Comparison of ENCODE assay signal across 9 mouse cellular contexts in the genomic region with DNA sequence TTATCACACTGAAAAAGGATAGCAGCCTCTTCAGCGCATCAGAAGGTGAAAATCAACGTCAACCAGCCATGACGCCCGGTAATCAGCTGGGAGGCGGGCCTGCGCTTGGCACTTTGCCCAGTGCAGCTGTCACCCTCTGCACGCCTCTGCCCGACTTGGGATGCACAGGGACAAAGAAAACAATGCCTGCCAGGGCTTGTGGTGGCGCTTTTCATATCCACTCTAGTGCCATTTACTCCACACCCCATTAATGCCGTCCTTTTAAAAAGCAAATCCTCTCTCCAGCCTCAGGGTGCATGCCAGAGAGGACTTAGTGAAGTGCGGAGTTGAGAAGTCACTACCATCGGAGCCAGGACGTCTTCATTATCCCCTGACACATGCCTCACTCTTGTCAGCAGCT.
DNase-seq lines count a peak whose midpoint lies in the region; ATAC-seq lines count a peak whose summit lies in the region.
"Had no signal": no experiment of that assay in that cellular context is flagged by ENCODE, and none has a peak within 500 bp of the region (broad histone marks: within the 10 kb centered on the region; RNA-seq: fewer than 3 reads in every experiment).

No protein-coding gene starts in this region.

- peaks cover 14% of the 10 kb centered on the region for H3K4me1 ChIP-seq in hindbrain, embryonic 14.5 days (replicated peaks; ENCODE audit: control insufficient read depth, insufficient read depth, low read length)

- H3K9ac ChIP-seq in hindbrain, embryonic 14.5 days, result no peak overlapping the region; the same call in 1 of the 2 replicates

- peak; percentile 60 for ATAC-seq in hindbrain, embryonic 14.5 days (ENCODE audit: low FRiP score)

- H3K4me3 ChIP-seq in hindbrain, embryonic 14.5 days (replicated peaks; ENCODE audit: low read length), result no peak overlapping the region

- peak; percentile 55 for DNase-seq in kidney, postnatal 10 days
- DNase-seq in kidney, adult 8-10 months, result no peak
- peak; percentile 63 for DNase-seq in testis, postnatal 10 days (ENCODE audit: low spot score)
- DNase-seq in testis, postnatal 14 days (ENCODE audit: low spot score), result no peak
- peak; percentile 65 for DNase-seq in hindbrain, embryonic 14.5 days (ENCODE audit: low spot score)
- peak; percentile 51 for DNase-seq in splenic B cell, adult 2 months (ENCODE audit: low read depth, low spot score)
- DNase-seq in spleen, postnatal 4 days (ENCODE audit: low spot score in 2 of 2), result no peak
- DNase-seq in left cerebral cortex, adult 9 months (ENCODE audit: low spot score in 2 of 2), result no peak
- DNase-seq: adrenal gland, postnatal 36 days had no signal

- H3K9me3 ChIP-seq in hindbrain, embryonic 14.5 days (ENCODE audit: control insufficient read depth, low read length), result no peaks in the 10 kb centered on the region

- no peak overlapping the region for H3K4me2 ChIP-seq in hindbrain, embryonic 14.5 days (replicated peaks)

- H3K27me3 ChIP-seq in hindbrain, embryonic 14.5 days (ENCODE audit: control insufficient read depth, insufficient read depth, low read length), result no peaks in the 10 kb centered on the region
- no peaks in the 10 kb centered on the region for H3K27me3 ChIP-seq in splenic B cell, adult 2 months (ENCODE audit: control insufficient read depth, insufficient read depth, low read length, poor library complexity, severe bottlenecking)

- 19% methylated on average over 13 of the region's 13 CpGs for WGBS in hindbrain, embryonic 14.5 days

- peak overlapping the region; percentile 77 for H3K27ac ChIP-seq in hindbrain, embryonic 14.5 days

- no peaks in the 10 kb centered on the region for H3K36me3 ChIP-seq in hindbrain, embryonic 14.5 days (replicated peaks; ENCODE audit: control insufficient read depth, insufficient read depth)
- no peaks in the 10 kb centered on the region for H3K36me3 ChIP-seq in splenic B cell, adult 2 months (ENCODE audit: control insufficient read depth, insufficient read depth, low read length, poor library complexity, severe bottlenecking)

Comparison
In these comparisons a context has a peak if more than half of its experiments do, and no peak if none do; other contexts are left out.
1. DNase-seq: peak in kidney, postnatal 10 days (single experiment), testis, postnatal 10 days (single experiment), hindbrain, embryonic 14.5 days (single experiment) and splenic B cell, adult 2 months (single experiment); none in kidney, adult 8-10 months (0 of 2), testis, postnatal 14 days (single experiment), spleen, postnatal 4 days (0 of 2) and left cerebral cortex, adult 9 months (0 of 2).